Mouse (Mus musculus): ENCODE measurements at regions not wholly inside any gene's neighbourhood (a gene's known extent, or its start where the extent isn't known, plus 50 kb on each side); places are given as distances from the start of the nearest gene placed in this dataset.

DNA sequence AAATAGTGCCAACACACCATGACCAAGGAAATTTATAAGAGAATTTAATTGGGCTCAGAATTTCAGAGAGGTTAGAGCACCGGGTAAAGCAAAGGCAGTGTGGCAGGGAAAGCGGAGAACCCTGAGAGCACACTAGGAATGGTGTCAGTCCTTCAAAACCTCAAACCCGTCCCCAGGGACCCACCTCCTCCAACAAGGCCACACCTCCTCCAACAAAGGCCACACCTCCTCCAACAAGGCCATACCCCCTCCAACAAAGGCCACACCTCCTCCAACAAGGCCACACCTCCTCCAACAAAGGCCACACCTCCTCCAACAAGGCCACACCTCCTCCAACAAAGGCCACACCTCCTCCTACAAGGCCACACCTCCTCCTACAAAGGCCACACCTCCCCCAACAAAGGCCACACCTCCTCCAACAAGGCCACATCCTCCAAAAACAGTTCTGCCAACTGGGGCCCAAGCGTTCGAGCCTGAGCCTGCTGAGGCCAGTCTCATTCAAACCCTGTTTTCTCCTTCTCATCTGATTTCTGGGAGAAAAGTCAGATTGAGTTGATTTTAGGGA, 109.8 kb upstream of the Zfp217 start:
- DNase-seq (ENCODE audit: low read depth): no peak

DNA sequence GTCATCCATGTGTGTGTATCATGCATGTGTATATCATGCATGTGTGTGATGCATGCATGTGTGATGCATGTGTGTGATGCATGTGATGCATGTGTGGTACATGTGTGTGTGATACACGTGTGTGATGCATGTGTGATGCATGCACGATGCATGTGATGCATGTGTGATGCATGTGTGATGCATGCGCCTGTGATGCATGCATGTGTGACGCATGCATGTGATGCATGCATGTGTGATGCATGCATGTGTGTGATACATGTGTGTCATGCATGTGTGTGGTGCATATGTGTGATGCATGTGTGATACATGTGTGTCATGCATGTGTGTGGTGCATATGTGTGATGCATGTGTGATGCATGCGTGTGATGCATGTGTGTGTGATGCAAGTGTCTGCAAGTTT, 108.1 kb upstream of the Zfp217 start:
- no peak for DNase-seq (ENCODE audit: low read depth)

DNA sequence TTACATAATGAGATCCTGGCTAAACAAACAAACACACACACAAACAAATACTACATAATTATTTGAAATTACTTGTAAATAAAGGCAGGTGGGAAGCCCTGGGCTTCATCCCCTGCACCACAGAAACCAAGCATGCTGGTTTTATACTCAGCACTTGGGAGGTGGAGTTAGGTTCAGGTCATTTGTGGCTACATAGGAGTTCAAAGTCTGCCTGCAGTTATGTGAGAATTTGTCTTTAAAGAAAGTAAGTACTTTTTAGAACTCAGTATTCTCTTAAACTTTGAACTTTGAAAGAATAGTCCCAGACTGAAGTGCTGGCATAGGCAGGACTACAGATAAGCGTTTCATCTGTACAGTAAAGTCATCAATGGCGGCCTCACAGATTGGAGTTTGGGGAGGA, 107.6 kb upstream of the Zfp217 start:
- no peak for DNase-seq (ENCODE audit: low read depth)

DNA sequence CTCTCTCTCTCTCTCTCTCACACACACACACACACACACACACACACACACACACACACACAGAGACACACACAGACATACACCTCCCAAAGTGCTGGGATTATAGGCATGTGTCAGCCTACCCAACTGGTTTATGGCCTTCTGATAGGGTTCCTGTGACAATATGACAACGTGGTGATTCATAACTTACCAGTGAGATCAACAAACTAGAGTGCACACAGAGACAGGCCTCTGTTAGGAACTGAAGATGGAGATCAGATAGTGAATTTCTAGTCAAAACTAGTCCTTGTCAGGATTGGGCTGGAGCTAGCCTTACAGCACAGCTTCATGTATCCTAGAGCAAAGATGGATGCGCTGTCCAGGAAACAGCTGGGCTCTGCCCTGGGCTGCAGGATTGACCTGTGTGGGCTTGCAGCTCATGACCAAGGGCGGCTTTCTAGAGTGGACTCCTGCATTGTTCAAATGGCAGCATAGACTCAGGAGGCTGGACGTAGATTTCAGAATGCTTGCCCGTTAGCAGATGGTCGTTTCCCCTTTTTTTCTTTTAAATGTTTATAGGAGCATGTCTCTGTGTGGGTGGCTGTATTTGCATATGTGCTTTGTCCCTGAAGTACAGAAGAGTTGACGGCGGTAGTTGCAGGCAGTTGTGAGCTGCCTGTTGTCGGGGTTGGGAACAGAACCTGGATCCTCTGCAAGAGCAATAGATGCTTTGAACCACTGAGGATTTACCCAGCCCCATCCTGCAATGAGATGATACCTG, 106.0 kb upstream of the Zfp217 start:
- no peak for DNase-seq (ENCODE audit: low read depth)

DNA sequence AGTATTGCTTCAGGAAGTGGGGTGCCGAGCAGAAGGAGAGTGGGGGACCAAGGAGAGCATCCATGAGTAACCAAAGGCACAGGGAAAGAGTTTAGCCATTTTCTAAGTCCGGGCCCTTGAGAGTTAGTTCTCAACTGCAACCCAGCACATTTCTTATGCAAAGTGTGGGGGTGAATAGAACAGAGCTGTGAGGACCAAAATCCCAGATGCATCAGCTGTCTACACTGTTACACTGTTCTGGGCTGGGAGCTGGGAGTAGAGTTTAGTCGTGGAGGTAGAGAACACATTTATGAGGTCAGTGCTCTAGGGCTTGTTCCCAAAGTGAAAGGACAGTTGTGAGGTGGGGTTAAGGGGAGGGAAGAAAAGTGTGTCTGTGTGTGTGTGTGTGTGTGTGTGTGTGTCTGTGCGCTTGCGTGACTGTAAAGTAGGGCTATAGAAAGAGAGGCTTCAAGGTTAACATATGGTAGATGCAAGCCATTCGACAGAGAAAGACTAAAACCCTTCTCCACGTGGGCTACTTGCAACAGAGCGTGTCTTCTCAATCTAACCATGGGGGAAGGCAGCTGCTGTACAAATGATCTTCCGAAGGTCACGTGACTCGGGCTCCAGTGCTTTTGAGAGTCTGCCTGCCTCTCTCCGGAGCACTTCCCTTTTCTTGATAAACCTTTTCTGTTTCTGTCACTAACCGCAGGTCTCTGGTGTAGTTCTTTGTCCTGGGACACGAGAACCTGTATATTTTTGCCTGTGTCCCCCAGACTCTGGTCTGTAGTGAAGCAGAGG, 104.5 kb upstream of the Zfp217 start:
- DNase-seq (ENCODE audit: low read depth): no peak

DNA sequence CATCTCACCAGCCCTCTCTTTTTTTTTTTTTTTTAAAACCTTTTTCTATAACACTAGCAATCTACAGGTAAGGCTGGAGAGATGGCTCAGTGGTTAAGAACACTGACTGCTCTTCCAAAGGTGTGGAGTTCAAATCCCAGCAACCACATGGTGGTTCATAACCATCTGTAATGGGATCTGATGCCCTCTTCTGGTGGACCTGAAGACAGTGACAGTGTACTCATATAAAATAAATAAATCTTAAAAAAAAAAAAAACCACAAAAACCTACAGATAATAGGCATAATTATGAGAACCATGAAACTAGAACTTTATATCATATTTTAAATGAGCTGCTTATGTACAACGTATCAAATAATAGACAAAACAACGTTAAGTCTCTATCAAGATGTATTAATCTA, 102.8 kb upstream of the Zfp217 start:
- DNase-seq (ENCODE audit: low read depth): no peak

DNA sequence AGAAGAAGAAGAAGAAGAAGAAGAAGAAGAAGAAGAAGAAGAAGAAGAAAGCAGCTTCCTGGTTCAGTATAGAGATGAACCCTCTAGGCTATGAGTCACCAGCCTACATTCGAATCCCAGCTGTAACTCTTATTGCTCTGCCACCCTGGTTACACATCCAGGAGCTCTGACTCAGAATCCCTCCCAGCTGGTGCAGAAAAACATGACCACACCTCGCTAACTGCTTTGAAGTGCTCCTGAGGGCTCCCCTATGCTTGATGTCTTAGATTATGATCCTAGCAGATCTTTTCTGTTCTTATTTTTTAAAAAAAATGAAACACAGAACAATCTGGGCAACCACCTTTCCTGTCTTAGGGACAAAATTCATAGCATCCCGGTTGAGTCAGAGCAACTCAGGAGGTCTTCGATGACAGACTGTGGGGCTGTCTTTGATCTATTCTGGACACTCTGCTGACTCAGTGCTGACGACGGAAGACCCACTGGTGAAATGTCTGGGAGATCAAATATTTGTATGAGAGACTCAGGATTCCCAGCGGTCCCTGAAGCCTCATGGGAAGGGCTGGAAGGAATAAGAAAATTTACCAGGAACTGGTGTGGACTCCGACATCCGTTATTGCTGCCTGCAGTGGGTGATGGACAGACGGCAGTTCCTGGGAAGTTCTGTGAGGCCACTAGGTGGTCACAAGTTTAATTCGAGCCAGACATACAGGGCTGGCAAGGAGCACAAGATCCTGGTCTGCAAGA, 100.0 kb upstream of the Zfp217 start:
- DNase-seq (ENCODE audit: low read depth): peak; percentile 70

DNA sequence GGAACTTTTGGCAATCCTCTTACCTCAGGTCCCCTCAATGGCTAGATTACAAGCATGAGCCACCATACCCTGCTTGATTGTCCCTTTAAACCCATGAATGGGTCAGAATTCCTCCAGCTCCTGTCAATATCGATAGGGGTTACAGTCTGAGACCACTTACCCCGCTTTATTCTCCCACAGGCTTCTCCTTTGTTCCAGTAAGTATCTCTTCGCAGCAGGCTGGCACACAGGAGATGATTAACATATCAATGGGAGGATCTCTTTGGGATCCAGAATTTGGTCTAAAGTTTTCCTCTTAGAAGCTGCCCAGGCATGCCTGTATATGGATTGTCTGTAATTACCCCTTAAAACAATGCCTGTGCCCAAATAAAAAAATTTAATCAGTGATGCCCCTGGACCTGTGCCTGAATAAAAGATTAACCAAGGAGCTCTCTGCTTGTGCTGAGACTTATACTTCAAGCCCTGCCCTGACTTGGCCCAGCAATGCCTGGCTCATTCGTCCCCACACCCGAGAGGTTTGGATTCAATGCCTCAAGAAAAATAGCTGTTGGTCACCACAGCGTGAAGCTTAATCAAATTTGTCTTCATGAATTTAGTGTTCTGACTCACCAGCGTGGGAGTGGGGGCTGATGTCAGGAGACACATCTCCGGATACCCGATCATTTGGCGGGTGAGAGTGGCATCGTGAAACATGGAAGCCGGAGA, 97.9 kb upstream of the Zfp217 start:
- DNase-seq (ENCODE audit: low read depth): no peak

DNA sequence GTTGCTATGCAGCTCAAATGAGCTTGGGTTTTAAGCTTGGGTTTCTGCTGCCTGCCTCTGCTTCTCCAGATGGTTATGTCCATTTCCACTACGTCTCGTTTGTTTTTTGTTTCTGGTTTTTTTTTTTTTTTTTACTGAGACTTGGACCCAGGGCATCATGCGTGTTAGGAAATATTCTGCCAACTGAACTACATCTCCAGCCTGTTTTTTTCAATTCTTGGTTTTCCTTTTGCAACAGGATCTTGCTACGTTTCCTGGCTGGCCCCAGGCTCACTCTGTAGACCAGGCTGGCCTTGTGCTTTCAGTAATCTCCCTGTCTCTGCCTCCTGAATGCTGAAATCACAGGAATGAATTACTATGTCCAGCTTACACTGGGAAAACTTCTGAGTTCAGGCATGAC, 96.2 kb upstream of the Zfp217 start:
- no peak for DNase-seq (ENCODE audit: low read depth)

DNA sequence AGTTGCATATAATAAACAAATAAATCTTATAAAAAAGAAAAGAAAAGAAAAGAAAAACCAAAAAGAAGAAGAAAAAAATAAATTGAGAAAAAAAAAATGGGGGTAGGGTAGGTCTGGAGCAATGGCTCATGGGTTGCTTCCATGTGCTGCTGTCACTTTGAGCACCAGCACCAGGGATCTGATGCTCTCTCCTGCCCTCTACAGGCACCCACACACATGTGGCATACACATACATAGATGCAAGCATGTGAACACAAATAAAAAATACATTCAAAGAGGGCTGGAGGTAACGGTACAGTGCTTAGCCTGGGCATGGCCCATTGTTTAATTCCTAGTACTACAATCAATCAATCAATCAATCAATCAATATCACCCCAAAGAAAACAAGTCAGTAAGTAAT, 90.1 kb upstream of the Zfp217 start:
- DNase-seq (ENCODE audit: low read depth): peak; percentile 32

DNA sequence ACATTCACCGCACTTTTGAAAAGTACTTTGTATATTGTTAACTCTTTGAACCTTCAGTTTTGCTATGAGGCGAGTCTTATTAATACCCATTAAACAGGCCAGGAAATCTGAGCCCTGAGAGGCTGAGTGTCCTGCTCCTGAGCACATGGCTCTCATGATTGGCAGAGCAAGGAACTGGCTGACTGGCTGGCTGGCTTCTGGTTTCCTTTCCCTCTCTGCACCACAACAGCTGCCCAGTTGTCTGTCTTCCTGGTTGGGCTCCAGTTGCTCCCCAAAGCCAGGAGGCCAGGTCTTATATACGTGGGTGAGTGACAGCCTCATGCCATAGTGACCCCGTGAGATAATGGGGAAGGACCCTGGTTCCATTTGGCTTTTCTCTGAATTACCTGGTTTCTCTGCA, 85.5 kb upstream of the Zfp217 start:
- no peak for DNase-seq (ENCODE audit: low read depth)

DNA sequence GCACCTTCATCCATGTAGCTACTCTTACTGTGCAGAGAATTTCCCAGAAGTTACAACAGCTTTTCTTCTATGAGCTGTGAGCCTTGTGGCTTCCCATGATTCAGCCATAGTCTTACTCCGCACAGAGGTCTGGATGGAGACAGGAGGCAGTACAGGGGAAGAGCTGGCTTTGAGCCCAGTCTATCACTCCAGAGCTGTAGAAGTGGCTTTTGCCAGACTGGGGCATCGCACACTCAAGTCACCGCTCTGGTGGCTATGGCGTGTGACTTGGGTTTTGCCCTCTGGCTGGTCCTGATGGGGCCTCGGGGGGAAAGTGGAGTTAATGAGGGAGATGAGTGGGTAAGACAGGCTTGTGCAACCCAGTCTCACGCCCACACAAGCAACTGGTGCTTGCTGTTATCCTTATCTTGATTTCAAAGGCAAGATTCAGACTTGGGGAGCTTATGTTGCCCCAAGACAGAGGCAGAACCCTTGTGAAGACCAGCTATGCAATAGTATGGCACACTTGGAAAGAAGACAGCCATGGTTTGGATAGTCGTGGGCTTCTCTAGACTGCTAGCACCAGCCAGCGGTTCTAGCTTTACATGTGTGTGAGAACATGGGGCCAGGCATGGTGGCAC, 81.7 kb upstream of the Zfp217 start:
- no peak for DNase-seq (ENCODE audit: low read depth)

DNA sequence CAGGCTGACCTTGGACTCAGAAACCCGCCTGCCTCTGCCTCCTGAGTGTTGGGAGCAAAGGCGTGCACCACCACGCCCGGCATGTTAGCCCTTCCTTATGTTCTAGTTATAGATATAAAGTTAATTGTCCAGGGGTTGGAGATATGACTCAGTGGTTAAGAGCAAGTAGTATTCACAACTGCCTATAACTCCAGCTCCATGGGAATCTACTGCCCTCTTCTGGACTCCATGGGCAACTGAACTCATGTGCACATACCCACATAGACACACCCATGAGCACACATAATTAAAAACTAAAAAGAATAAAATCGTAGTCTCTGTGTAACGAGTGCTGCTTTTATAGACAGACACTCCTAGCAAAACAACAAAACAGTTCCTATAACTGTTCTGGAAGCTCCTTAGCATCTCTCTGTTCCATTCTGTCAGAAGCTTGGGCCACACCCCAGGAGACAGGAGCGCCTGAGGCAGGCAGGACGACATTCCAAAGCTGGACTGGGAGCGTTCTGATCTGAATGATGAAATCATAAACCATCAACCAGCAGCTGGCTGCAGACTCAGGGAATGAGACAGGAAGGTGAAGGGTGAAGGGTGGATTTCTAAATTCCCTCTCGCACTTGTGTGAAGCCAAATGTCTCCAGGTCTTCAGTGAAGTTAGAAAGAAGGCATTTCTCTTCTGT, 80.6 kb upstream of the Zfp217 start:
- no peak for DNase-seq (ENCODE audit: low read depth)

DNA sequence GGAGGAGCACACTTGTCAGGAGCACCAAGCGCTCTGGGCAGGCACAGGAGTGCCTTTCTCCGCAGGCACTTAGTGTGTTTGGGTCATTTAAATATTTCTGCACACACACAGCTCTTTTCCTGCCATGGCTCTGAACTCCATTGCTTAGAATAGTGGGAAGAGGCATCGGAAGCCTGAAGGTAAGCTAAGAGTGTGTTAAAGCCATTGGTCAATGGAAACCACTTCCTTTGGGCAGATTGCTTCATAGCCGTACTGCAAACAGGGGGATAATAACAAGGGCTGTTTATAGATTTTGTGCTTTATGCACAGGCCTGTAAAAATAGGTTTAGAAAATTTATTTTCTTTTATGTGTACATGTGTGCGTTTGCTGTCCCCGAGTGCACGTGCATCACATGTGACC, 76.0 kb upstream of the Zfp217 start:
- no peak for DNase-seq (ENCODE audit: low read depth)

DNA sequence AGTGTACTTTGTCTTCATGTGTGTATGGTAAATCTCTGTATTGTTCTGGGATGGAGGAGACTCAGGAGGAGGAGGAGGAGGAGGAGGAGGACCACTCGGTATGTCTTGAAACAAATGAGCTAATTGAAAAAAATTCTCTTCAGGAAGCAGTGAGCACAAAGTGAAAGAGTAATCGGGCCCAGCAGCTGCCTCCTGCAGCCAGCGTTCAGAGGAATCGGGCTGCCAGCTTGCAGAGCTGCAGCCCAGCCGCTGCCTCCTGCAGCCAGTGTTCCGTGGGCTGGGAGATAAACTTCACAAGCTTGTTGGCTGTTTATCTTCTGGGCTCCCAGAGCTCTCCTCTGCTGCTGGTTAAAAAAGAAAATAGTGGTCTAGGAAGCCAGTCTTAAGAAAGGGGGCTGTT, 74.9 kb upstream of the Zfp217 start:
- peak; percentile 58 for DNase-seq (ENCODE audit: low read depth)

DNA sequence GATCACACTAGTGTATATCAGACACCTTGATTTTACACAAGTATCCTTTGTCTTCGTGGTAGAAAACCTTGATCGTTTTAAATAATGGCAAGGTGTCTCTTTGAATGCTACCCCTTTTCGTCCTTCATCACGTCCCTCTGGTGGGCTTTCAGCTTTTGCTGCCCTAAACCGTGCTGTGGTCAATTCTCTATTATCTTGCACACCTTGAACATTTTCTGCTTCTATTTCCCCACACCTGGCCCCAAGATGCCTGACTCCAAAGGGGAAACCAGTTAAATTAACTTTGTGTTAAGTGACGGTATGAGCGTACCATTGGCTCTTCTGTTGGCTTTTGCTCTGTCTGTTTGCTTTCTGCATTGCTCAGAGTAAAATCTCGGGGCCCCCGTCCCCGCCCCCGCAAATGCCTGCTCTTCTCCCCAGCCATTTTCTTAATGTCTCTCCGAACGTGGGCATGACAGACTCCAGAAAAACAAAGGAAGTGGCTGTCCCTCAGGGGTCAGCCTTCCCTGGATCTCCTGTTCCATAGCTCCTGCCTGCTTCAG, 74.2 kb upstream of the Zfp217 start:
- DNase-seq (ENCODE audit: low read depth): peak; percentile 27

DNA sequence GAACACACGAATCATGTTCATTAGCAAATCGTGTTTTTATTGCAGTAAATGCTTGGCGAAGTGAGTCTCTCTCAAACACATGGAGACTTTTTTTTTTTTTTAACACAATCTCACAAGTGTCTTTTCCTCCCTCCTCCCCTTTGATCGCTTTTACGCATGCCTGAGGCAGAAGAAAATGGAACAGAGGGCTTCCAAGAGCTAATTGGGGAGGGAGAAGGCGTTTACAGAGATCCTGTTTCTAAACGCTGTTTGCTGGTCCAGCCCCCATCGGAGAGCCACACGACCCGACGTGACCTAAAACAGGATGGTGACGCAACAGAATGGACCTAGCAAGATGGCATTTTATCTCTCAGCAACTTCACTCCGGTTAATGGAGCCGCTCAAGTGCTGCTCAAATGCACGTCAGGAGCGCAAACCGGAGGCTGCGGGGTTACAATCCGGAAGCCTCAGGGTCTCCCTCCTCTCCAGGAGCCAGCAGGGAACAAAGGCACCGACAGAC, 73.0 kb upstream of the Zfp217 start:
- DNase-seq (ENCODE audit: low read depth): no peak

DNA sequence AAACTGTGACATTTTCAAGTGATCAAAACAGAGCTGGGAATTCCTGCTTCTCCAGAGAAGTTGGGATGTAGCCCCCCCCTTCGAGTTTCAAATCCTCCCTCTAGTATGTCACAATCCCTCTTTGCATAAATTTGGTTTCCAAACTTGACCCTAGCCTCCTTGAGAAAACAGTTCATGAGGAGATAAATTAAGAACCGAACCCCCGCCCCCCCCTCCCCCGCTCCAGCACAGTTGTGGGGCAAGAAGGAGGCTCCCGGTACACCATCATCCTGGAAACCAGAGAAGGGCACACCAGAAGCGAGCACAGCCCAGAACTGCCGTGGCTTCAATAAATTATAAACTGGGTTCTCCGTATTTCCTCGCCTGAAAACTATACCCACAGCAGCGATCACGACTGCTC, 72.5 kb upstream of the Zfp217 start:
- peak; percentile 19 for DNase-seq (ENCODE audit: low read depth)

DNA sequence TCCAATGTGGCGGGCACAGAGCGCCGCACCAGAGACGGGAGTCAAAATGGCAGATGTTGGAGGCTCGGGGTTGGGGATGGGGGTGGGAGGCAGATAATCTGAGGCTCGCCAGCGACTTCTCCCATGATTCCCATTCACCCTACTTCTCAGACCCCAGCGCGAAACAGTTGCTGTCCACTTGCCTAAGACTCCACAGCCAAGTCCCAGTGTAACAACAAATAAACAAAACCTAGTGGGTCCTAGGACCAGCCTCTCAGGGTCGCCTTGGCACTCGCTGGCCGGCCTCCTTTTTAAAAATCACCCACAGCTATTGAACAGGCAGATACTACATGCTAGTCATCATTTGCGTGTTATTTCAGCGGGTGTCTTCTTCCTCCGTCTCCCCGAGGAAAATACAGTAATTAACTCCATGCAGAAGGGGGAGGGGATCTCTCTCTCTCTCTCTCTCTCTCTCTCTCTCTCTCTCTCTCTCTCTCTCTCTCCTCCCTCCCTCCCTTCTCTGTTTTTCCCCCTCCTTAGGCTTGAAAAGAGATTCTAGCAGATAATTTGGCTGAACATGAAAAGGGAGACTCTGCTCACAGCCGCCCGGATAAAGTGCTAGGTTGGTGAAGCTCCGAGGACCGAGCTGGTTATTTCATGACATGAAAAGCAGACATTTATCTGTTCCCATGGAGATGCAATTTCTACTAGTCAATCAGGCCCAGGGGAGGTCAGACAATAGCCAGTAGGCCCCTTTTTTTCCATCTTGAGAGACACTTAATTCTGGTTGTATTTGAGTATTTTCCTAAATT, 71.9 kb upstream of the Zfp217 start:
- DNase-seq (ENCODE audit: low read depth): peak; percentile 21

DNA sequence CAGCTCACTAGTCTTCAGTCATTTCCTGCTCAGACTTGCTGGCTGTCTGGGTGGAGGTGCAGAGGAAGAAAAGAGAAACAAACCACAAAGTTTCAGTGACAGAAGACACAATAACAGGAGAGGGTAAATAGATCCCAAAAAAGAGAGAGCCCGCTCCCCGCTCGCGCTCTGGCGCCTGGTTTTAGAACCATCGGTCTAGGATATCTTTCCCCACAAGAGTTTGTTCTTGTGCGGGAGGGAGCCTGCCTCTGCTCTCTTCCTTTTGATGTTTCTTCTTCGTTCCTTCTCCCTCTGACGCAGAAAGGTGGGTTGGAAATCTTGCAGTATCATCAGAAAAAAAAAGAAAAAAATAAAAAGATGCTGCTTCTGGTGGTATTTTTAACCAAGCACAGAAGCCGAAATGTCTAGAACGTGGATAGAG, 71.3 kb upstream of the Zfp217 start:
- DNase-seq (ENCODE audit: low read depth): peak; percentile 23
